Mouse (Mus musculus): ENCODE results near the gene Fat1.

GRCm38 (mm10) chr8:45038350-45038749 lies 103.1 kb downstream of the Fat1 start:
- TF ChIP-seq POLR2A (IDR thresholded peaks at IDR 0.05; ENCODE audit: control insufficient read depth in 1 of 2, insufficient read depth in 1 of 2, low read depth in 1 of 2, low read length in 2 of 2, poor library complexity in 1 of 2) (no peak), CTCF (IDR thresholded peaks at IDR 0.05 in 2 of 3, conservative IDR thresholded peaks at IDR 0.05 in 1 of 3; ENCODE audit: control insufficient read depth in 1 of 3, insufficient read depth in 1 of 3, low read depth in 2 of 3, low read length in 3 of 3, poor library complexity in 1 of 3, severe bottlenecking in 1 of 3) (no peak), POLR2AphosphoS5 (IDR thresholded peaks at IDR 0.05; ENCODE audit: borderline replicate concordance, low read depth, low read length) (no peak)
